11 mouse cellular contexts compared by ENCODE assay signal in genomic region chr16:87670091-87670820, GRCm38 (mm10).
"Had no signal": no experiment of that assay in that cellular context is flagged by ENCODE, and none has a peak within 500 bp of the region (broad histone marks: within the 10 kb centered on the region; RNA-seq: fewer than 3 reads in every experiment).

No protein-coding gene starts in this region.

- H3K9ac ChIP-seq: limb, embryonic 15.5 days; liver, embryonic 12.5 days; lung, embryonic 15.5 days; midbrain, embryonic 13.5 days had no signal

- H3K4me1 ChIP-seq: limb, embryonic 15.5 days; liver, embryonic 12.5 days; lung, embryonic 15.5 days; midbrain, embryonic 13.5 days had no signal

- H3K36me3 ChIP-seq: limb, embryonic 15.5 days; liver, embryonic 12.5 days; lung, embryonic 15.5 days; midbrain, embryonic 13.5 days had no signal

- H3K4me2 ChIP-seq: limb, embryonic 15.5 days; liver, embryonic 12.5 days; lung, embryonic 15.5 days; midbrain, embryonic 13.5 days had no signal

- ATAC-seq: liver, embryonic 12.5 days; midbrain, embryonic 13.5 days had no signal

- H3K27me3 ChIP-seq: limb, embryonic 15.5 days; liver, embryonic 12.5 days; lung, embryonic 15.5 days; megakaryocyte, embryonic 14.5 days; midbrain, embryonic 13.5 days had no signal

- H3K27ac ChIP-seq: limb, embryonic 15.5 days; liver, embryonic 12.5 days; lung, embryonic 15.5 days; macrophage; midbrain, embryonic 13.5 days had no signal

- H3K4me3 ChIP-seq: limb, embryonic 15.5 days; liver, embryonic 12.5 days; lung, embryonic 15.5 days; megakaryocyte, embryonic 14.5 days; midbrain, embryonic 13.5 days had no signal

- H3K9me3 ChIP-seq: limb, embryonic 15.5 days; liver, embryonic 12.5 days; lung, embryonic 15.5 days; midbrain, embryonic 13.5 days had no signal

- DNase-seq: layer of hippocampus, adult 9-11 months; layer of hippocampus, postnatal 36 days; lung, postnatal 14 days; right cerebral cortex, postnatal 14 days; thymus, postnatal 4 days had no signal
